Comparison of ENCODE assay signal across 9 mouse cellular contexts in the genomic region with DNA sequence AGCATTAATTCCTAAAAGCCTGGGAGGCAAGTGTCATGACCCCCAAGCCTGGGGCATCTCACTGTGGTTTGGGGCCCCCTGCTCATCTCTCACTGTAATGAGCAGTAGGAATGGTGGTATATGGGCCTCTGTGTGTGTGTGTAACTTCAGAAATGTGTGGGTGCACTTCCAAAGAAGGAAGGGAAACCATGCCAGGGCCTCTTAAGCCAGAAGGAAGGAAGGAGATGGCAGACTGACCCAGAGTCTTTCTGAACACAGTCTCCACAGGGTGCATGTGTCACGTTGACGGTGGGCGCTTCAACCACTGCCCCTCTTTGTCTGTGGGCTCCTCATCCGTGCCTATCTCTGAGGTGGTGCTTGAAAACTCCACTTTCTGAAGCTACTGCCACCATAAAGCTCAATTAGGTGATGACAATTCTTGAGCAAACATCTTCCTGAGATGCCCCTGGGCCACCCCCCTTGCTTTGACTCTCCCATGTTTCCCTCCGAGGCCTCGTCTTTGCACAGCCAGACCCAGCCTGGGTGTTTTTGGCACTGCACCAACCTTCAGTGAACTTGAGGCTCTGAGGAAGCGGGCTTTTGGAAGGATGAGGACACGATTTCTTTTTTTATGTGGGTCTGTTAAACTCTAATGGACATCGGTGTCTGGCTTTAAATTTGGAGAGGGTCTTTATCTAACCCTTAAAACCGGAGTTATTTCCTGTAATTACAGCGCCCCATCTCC. TPM values are rescaled to one million over a fixed set of nuclear protein-coding genes. Genes with fewer than 3 reads are reported as not detected.
A peak's percentile ranks its signal among the peaks of the same experiment; 100 is the strongest.
DNase-seq lines count a peak whose midpoint lies in the region; ATAC-seq lines count a peak whose summit lies in the region.
"Had no signal": no experiment of that assay in that cellular context is flagged by ENCODE, and none has a peak within 500 bp of the region (broad histone marks: within the 10 kb centered on the region; RNA-seq: fewer than 3 reads in every experiment).

No protein-coding gene starts in this region.

- H3K9ac ChIP-seq in embryonic facial prominence, embryonic 14.5 days (ENCODE audit: low read depth, low read length), result peak overlapping the region; percentile 45
- peak overlapping the region; percentile 34 for H3K9ac ChIP-seq in forebrain, embryonic 15.5 days (replicated peaks)
- H3K9ac ChIP-seq: lung, embryonic 15.5 days had no signal

- 43% methylated on average over 11 of the region's 11 CpGs for WGBS in embryonic facial prominence, embryonic 14.5 days
- 32% methylated on average over 11 of the region's 11 CpGs for WGBS in forebrain, embryonic 15.5 days

- peaks cover 91% of the 10 kb centered on the region for H3K4me1 ChIP-seq in embryonic facial prominence, embryonic 14.5 days (ENCODE audit: control insufficient read depth, insufficient read depth, low read length)
- H3K4me1 ChIP-seq in forebrain, embryonic 15.5 days, result peaks cover 98% of the 10 kb centered on the region

- peak; percentile 57 to 64 for DNase-seq in kidney, postnatal 25 days
- DNase-seq in kidney, adult 11 months, result no peak
- DNase-seq in embryonic facial prominence, embryonic 14.5 days (ENCODE audit: low spot score), result peak; percentile 75
- DNase-seq in lung, postnatal 14 days, result peak; percentile 41
- DNase-seq in thymus, postnatal 10 days (ENCODE audit: low spot score in 2 of 2), result no peak
- no peak for DNase-seq in cerebellum, adult 8-10 months
- no peak for DNase-seq in thymus, postnatal 14 days

- peak overlapping the region; percentile 38 for H3K4me2 ChIP-seq in embryonic facial prominence, embryonic 14.5 days (ENCODE audit: low read depth, low read length)
- peak overlapping the region; percentile 83 for H3K4me2 ChIP-seq in forebrain, embryonic 15.5 days (replicated peaks)
- H3K4me2 ChIP-seq: lung, embryonic 15.5 days had no signal

- ATAC-seq in embryonic facial prominence, embryonic 14.5 days (ENCODE audit: low read depth), result no peak
- no peak for ATAC-seq in forebrain, embryonic 15.5 days (replicated peaks)

- peaks cover 8% of the 10 kb centered on the region; the same call in 1 of the 2 replicates for H3K36me3 ChIP-seq in embryonic facial prominence, embryonic 14.5 days (ENCODE audit: control insufficient read depth, insufficient read depth, low read length)
- H3K36me3 ChIP-seq in forebrain, embryonic 15.5 days, result no peaks in the 10 kb centered on the region
- H3K36me3 ChIP-seq: lung, embryonic 15.5 days had no signal

- peak overlapping the region; percentile 28 for H3K27ac ChIP-seq in embryonic facial prominence, embryonic 14.5 days (replicated peaks; ENCODE audit: low read depth, low read length)
- H3K27ac ChIP-seq in forebrain, embryonic 15.5 days (replicated peaks), result peak overlapping the region; percentile 80
- H3K27ac ChIP-seq: lung, embryonic 15.5 days had no signal

- H3K27me3 ChIP-seq in embryonic facial prominence, embryonic 14.5 days (replicated peaks; ENCODE audit: control insufficient read depth, insufficient read depth, low read length), result no peaks in the 10 kb centered on the region
- H3K27me3 ChIP-seq in forebrain, embryonic 15.5 days, result no peaks in the 10 kb centered on the region
- H3K27me3 ChIP-seq: lung, embryonic 15.5 days had no signal

- H3K4me3 ChIP-seq in embryonic facial prominence, embryonic 14.5 days (ENCODE audit: low read depth, low read length), result no peak overlapping the region
- H3K4me3 ChIP-seq in forebrain, embryonic 15.5 days, result peak overlapping the region; percentile 27
- H3K4me3 ChIP-seq: lung, embryonic 15.5 days had no signal

- H3K9me3 ChIP-seq in embryonic facial prominence, embryonic 14.5 days (ENCODE audit: control insufficient read depth, low read length), result no peaks in the 10 kb centered on the region
- H3K9me3 ChIP-seq in forebrain, embryonic 15.5 days, result no peaks in the 10 kb centered on the region
- H3K9me3 ChIP-seq: lung, embryonic 15.5 days had no signal

RNA-seq across cellular contexts. Expression of gene Mn1, which starts 14.0 kb away (rescaled TPM):
- polyA plus RNA-seq in embryonic facial prominence, embryonic 14.5 days (2014; fragmentation: Nextera tagmentation; extraction: Ambion mirVana), result 29.1 and 33.3 TPM in 2 replicates
- polyA plus RNA-seq in forebrain, embryonic 15.5 days (2015; fragmentation: Nextera tagmentation; extraction: Ambion mirVana), result 102 and 109 TPM in 2 replicates

Comparison
In these comparisons a context has a peak if more than half of its experiments do, and no peak if none do; other contexts are left out.
1. DNase-seq: peak in kidney, postnatal 25 days (2 of 2), embryonic facial prominence, embryonic 14.5 days (single experiment) and lung, postnatal 14 days (single experiment); none in kidney, adult 11 months (single experiment), thymus, postnatal 10 days (0 of 2), cerebellum, adult 8-10 months (single experiment) and thymus, postnatal 14 days (single experiment).